Mouse (Mus musculus) CH12.LX (cell line): ENCODE data around the gene Timp3.

ENCODE experiments used
- CTCF ChIP-seq, 2 experiments: IDR thresholded peaks in 1 of 2; conservative IDR thresholded peaks in 1 of 2; 2 replicates each; pipeline ENCODE4 v1.5.1; 2011 to 2012; ENCODE audit warnings: low read depth in 2 of 2, low read length in 2 of 2, improper control_type of control experiment in 1 of 2, inconsistent platforms in 1 of 2, mild to moderate bottlenecking in 1 of 2, moderate library complexity in 1 of 2
- MAFK ChIP-seq: IDR thresholded peaks from 2 replicates; pipeline ENCODE4 v1.6.1; 2011; ENCODE audit warnings: low read length, improper control_type of control experiment; ENCODE audit not compliant: insufficient replicate concordance
- POLR2A ChIP-seq: IDR thresholded peaks from 2 replicates; pipeline ENCODE4 v1.6.1; 2011; ENCODE audit warnings: low read depth, mild to moderate bottlenecking, improper control_type of control experiment, low read length
- SIN3A ChIP-seq: IDR thresholded peaks from 2 replicates; pipeline ENCODE4 v1.6.1; 2012; ENCODE audit warnings: low read length, improper control_type of control experiment, inconsistent platforms
- USF1 ChIP-seq: IDR thresholded peaks from 2 replicates; pipeline ENCODE4 v1.6.1; 2014; ENCODE audit warnings: low read depth, mild to moderate bottlenecking, inconsistent platforms, low read length, improper control_type of control experiment

DNA sequence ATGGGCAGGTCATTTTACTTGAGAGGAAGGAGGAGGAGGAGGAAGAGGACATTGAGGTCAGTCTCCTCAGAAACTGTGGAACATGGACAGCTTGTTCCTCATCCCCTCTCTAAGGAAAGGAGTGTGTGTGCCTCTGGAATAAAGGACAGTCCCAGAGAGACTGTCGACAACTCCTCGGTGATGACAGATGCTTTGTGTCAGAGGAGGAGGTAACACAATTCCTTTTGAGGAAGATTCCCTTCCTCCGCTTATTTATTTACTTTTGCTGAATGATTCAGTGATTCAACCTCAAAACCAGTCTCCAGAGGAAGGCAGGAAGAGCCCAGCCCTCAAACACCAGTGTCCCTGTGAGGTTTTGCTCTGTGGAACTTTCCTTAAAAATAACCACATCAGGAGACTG, 29.9 kb upstream of the Timp3 start:
- no peak for TF ChIP-seq POLR2A
- no peak for TF ChIP-seq SIN3A
- TF ChIP-seq USF1 = no peak
- TF ChIP-seq CTCF (conservative IDR thresholded peaks at IDR 0.05 in 1 of 2, IDR thresholded peaks at IDR 0.05 in 1 of 2; ENCODE audit: low read depth in 2 of 2, low read length in 2 of 2) = no peak
- TF ChIP-seq MAFK = no peak
